Mouse (Mus musculus) CH12.LX (cell line): ENCODE data around the gene Helz. TPM values are rescaled to one million over a fixed set of nuclear protein-coding genes. Genes with fewer than 3 reads are reported as not detected.

ENCODE experiments used
- DNase-seq: peaks from one replicate; pipeline ENCODE4 v3.0.0-alpha.2; 2013; ENCODE audit errors: extremely low read depth
- H3K27ac ChIP-seq: 2 replicates; pipeline ENCODE4 v1.5.1; 2012; ENCODE audit warnings: low read depth, mild to moderate bottlenecking, control low read depth, moderate library complexity; ENCODE audit not compliant: insufficient read depth
- H3K27me3 ChIP-seq: replicated peaks from 2 replicates; pipeline ENCODE3; 2012; ENCODE audit warnings: inconsistent platforms
- H3K36me3 ChIP-seq, 2 experiments: replicated peaks in 1 of 2; 2 replicates each; pipeline versions ENCODE3 to v1.6.1; 2012; ENCODE audit warnings: inconsistent platforms in 1 of 2, low read length in 1 of 2, mild to moderate bottlenecking in 1 of 2, mixed read lengths in 1 of 2, moderate library complexity in 1 of 2; ENCODE audit not compliant: control insufficient read depth in 1 of 2, insufficient read depth in 1 of 2
- H3K4me1 ChIP-seq, 2 experiments: 2 replicates each; pipeline ENCODE4 v1.6.1; 2012; ENCODE audit warnings: inconsistent platforms in 1 of 2, moderate library complexity in 1 of 2; ENCODE audit not compliant: insufficient read depth in 2 of 2, control insufficient read depth in 1 of 2
- H3K4me2 ChIP-seq: 2 replicates; pipeline ENCODE4 v1.6.1; 2012; ENCODE audit warnings: low read depth, mild to moderate bottlenecking, control low read depth; ENCODE audit not compliant: poor library complexity, insufficient read depth, severe bottlenecking
- H3K4me3 ChIP-seq, 3 experiments: fragments of 150-350 bp in 1 of 3; sonication (generic) in 1 of 3; replicated peaks in 1 of 3; 2 replicates each; pipeline versions ENCODE3 to v1.5.1; 2011 to 2012; ENCODE audit warnings: low read depth in 2 of 3, low read length in 2 of 3, mild to moderate bottlenecking in 2 of 3, moderate library complexity in 2 of 3, control low read depth in 1 of 3, improper control_type of control experiment in 1 of 3, inconsistent platforms in 1 of 3, mixed read lengths in 1 of 3; ENCODE audit not compliant: poor library complexity in 1 of 3
- H3K79me2 ChIP-seq: replicated peaks from 2 replicates; pipeline ENCODE4 v1.6.1; 2012; ENCODE audit warnings: mild to moderate bottlenecking, moderate library complexity; ENCODE audit not compliant: control insufficient read depth, poor library complexity, insufficient read depth, severe bottlenecking; ENCODE audit errors: extremely low read depth
- H3K9ac ChIP-seq: 2 replicates; pipeline ENCODE4 v1.6.1; 2012; ENCODE audit warnings: low read depth, mild to moderate bottlenecking, control low read depth, moderate library complexity; ENCODE audit not compliant: insufficient read depth
- H3K9me3 ChIP-seq: replicated peaks from 2 replicates; pipeline ENCODE3; 2012; ENCODE audit warnings: low read length, inconsistent platforms, mixed read lengths
- EP300 ChIP-seq: IDR thresholded peaks from 2 replicates; pipeline ENCODE4 v1.6.1; 2011; ENCODE audit warnings: low read length, improper control_type of control experiment
- ETS1 ChIP-seq: conservative IDR thresholded peaks from 2 replicates; pipeline ENCODE4 v1.6.1; 2012; ENCODE audit warnings: low read depth, mild to moderate bottlenecking, inconsistent platforms, low read length, improper control_type of control experiment, moderate library complexity
- KAT2A ChIP-seq: IDR thresholded peaks from 2 replicates; pipeline ENCODE4 v1.6.1; 2012; ENCODE audit warnings: low read length, improper control_type of control experiment, inconsistent platforms; ENCODE audit not compliant: insufficient replicate concordance
- MAFK ChIP-seq: IDR thresholded peaks from 2 replicates; pipeline ENCODE4 v1.6.1; 2011; ENCODE audit warnings: low read length, improper control_type of control experiment; ENCODE audit not compliant: insufficient replicate concordance
- MAZ ChIP-seq: IDR thresholded peaks from 2 replicates; pipeline ENCODE4 v1.6.1; 2012; ENCODE audit warnings: low read depth, mild to moderate bottlenecking, inconsistent platforms, low read length, improper control_type of control experiment, moderate library complexity
- MEF2A ChIP-seq: IDR thresholded peaks from 2 replicates; pipeline ENCODE4 v1.6.1; 2014; ENCODE audit warnings: low read depth, mild to moderate bottlenecking, inconsistent platforms, low read length, improper control_type of control experiment, borderline replicate concordance
- MXI1 ChIP-seq: IDR thresholded peaks from 2 replicates; pipeline ENCODE4 v1.6.1; 2011; ENCODE audit warnings: mild to moderate bottlenecking, low read depth, low read length, improper control_type of control experiment
- NELFE ChIP-seq: IDR thresholded peaks from 2 replicates; pipeline ENCODE4 v1.6.1; 2011; ENCODE audit warnings: low read depth, low read length, improper control_type of control experiment
- NRF1 ChIP-seq: IDR thresholded peaks from 2 replicates; pipeline ENCODE4 v1.6.1; 2014; ENCODE audit warnings: low read depth, mild to moderate bottlenecking, inconsistent platforms, low read length, improper control_type of control experiment, moderate library complexity
- POLR2AphosphoS2 ChIP-seq: IDR thresholded peaks from 2 replicates; pipeline ENCODE4 v1.6.1; 2011; ENCODE audit warnings: low read depth, low read length, improper control_type of control experiment
- TCF12 ChIP-seq: IDR thresholded peaks from 2 replicates; pipeline ENCODE4 v1.6.1; 2014; ENCODE audit warnings: low read depth, mild to moderate bottlenecking, inconsistent platforms, low read length, improper control_type of control experiment
- ZC3H11A ChIP-seq: IDR thresholded peaks from 2 replicates; pipeline ENCODE4 v1.6.1; 2012; ENCODE audit warnings: low read depth, mild to moderate bottlenecking, inconsistent platforms, low read length, improper control_type of control experiment
- ZNF384 ChIP-seq: IDR thresholded peaks from 2 replicates; pipeline ENCODE4 v1.6.1; 2012; ENCODE audit warnings: low read depth, low read length, improper control_type of control experiment, inconsistent platforms
- dilution Hi-C: fragments of 300-500 bp; cut with MboI; formaldehyde crosslinking; loops from 2 replicates; pipeline ENCODE4 v1.14.3; 2020; ENCODE audit warnings: low sequenced_read_pairs; ENCODE audit not compliant: extremely low pct_unique_long_range_greater_than_20kb, extremely low pct_ligation_motif_present
- in situ Hi-C: fragments of 300-500 bp; cut with MboI; formaldehyde crosslinking; loops from 3 replicates; pipeline ENCODE4 v1.14.3; 2019; ENCODE audit warnings: low sequenced_read_pairs, low pct_ligation_motif_present, low pct_unique_long_range_greater_than_20kb, mixed read lengths
- polyA plus RNA-seq: library from polyadenylated mRNA; unstranded; fragments of >175 nt; gene quantifications from 2 replicates; pipeline ENCODE4 v1.2.1, GENCODE M21; 2012; ENCODE audit warnings: low read depth; ENCODE audit not compliant: insufficient read length
- total RNA-seq, 2 experiments: library from RNA; depleted of rRNA; stranded (reverse); fragments of 300-350 nt in 1 of 2; fragments of >200 nt in 1 of 2; gene quantifications; 2 replicates each; pipeline ENCODE4 v1.2.3; 2012 to 2014

Helz gene
- total and polyA plus RNA-seq, 3 experiments = 11.5 to 44.4 (median 22.2) TPM

GRCm38 (mm10) chr11:107707897-107708610 lies 160.3 kb downstream of the Helz start:
- no peaks in the 10 kb centered on the region for H3K36me3 ChIP-seq
- H3K9ac ChIP-seq = no peak overlapping the region
- no peak for DNase-seq
- in situ Hi-C loops (no loop called here), dilution Hi-C loops (no loop called here)
- no peak overlapping the region for H3K4me2 ChIP-seq
- no peak overlapping the region for H3K4me3 ChIP-seq
- no peaks in the 10 kb centered on the region for H3K79me2 ChIP-seq
- H3K9me3 ChIP-seq = no peaks in the 10 kb centered on the region
- H3K4me1 ChIP-seq = peaks cover 3 to 14% of the 10 kb centered on the region in 2 experiments; a peak in 1 of 4 replicates
- H3K27ac ChIP-seq = no peak overlapping the region
- TF ChIP-seq MEF2A (no peak), ZNF384 (no peak), TCF12 (no peak)
- H3K27me3 ChIP-seq = no peaks in the 10 kb centered on the region

GRCm38 (mm10) chr11:107710379-107710778 lies 162.6 kb downstream of the Helz start:
- no peak for DNase-seq
- Histone ChIP-seq H3K36me3 (no peaks in the 10 kb centered on the region), H3K9ac (no peak overlapping the region)
- TF ChIP-seq ZC3H11A = no peak
- TF ChIP-seq MXI1 = no peak
- TF ChIP-seq MAFK = no peak
- TF ChIP-seq, all 38 proteins: peak for 0
- H3K4me3 ChIP-seq = no peak overlapping the region
- dilution Hi-C loops (no loop called here), in situ Hi-C loops (no loop called here)
- no peaks in the 10 kb centered on the region for H3K27me3 ChIP-seq
- no peaks in the 10 kb centered on the region for H3K9me3 ChIP-seq
- no peak overlapping the region for H3K27ac ChIP-seq
- no peak overlapping the region for H3K4me2 ChIP-seq
- no peaks in the 10 kb centered on the region for H3K79me2 ChIP-seq
- H3K4me1 ChIP-seq = peaks cover 0 to 7% of the 10 kb centered on the region in 2 experiments; a peak in 1 of 4 replicates

- H3K9ac ChIP-seq = no peak overlapping the region
- H3K36me3 ChIP-seq = no peaks in the 10 kb centered on the region
- no peak overlapping the region for H3K4me2 ChIP-seq
- no peak overlapping the region for H3K27ac ChIP-seq
- peaks cover 5% of the 10 kb centered on the region for H3K9me3 ChIP-seq
- H3K4me1 ChIP-seq = peaks cover 2 to 11% of the 10 kb centered on the region in 2 experiments; a peak in 3 of 4 replicates
- TF ChIP-seq EP300 (no peak), MAFK (no peak), NRF1 (no peak), ETS1 (no peak), NELFE (no peak), MAZ (no peak), MXI1 (no peak), KAT2A (no peak), POLR2AphosphoS2 (no peak), TCF12 (no peak), MEF2A (no peak)
- dilution Hi-C loops (no loop called here), in situ Hi-C loops (no loop called here)
- no peaks in the 10 kb centered on the region for H3K27me3 ChIP-seq
- no peak overlapping the region for H3K4me3 ChIP-seq
- DNase-seq = no peak
- H3K79me2 ChIP-seq = no peaks in the 10 kb centered on the region
These were observed 166.6 kb downstream of the Helz start for GRCm38 (mm10) chr11:107714368-107714767.
